Mouse (Mus musculus): Measurements from ENCODE around the gene Oprm1.

The Oprm1 gene

DNA sequence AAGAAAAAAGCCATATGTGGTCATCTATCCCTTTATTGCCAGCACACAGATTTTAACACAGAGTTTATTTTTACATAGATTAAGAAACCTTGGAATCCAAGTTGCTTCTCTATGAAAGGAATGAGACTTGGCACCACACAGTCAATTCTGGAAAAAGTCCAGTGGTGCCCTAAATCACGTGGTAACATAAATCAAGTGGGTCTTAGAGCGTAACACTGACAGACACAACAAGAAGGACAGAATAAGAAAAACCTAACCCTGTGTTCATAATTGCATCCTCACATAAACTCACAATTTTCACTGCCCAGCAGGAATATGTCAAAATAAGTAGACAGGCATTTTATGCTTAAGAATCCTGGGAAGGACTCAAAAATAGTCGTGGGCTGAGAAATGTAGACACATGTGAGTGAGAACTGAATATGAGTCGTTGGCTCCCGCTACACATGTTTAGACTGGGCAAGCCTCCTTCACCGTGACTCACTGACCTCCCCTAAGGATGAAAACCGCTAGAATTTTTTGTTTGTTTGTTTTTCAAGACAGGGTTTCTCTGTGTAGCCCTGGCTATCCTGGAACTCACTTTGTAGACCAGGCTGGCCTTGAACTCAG, 261.6 kb downstream of the Oprm1 start:
- Histone ChIP-seq H3K27me3 (ENCODE audit: control insufficient read depth, insufficient read depth, low read length, poor library complexity, severe bottlenecking) (no peaks in the 10 kb centered on the region), H3K36me3 (ENCODE audit: control insufficient read depth, insufficient read depth, low read length, poor library complexity, severe bottlenecking) (no peaks in the 10 kb centered on the region)
- DNase-seq (ENCODE audit: low read depth, low spot score), result no peak

DNA sequence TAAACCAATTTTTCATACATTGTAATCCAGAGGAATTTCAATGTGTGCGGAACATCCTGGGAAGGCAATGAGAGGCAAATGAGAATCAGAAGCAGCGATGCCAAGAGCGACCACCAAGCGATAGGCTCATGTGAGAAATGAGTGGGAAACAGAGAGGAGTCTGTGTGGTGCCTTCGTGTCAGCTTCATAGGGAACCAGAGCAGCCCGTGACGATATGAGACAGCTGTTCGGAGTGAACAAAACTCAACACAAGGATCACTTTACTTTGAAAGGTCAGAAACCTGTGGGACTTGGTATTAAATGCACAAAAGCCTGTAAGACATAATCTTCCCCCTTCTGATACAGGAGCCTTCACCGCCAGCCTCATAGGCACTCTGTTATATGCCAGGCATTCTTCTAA, 262.2 kb downstream of the Oprm1 start:
- Histone ChIP-seq H3K36me3 (ENCODE audit: control insufficient read depth, insufficient read depth, low read length, poor library complexity, severe bottlenecking) (no peaks in the 10 kb centered on the region), H3K27me3 (ENCODE audit: control insufficient read depth, insufficient read depth, low read length, poor library complexity, severe bottlenecking) (no peaks in the 10 kb centered on the region)
- no peak for DNase-seq (ENCODE audit: low read depth, low spot score)

DNA sequence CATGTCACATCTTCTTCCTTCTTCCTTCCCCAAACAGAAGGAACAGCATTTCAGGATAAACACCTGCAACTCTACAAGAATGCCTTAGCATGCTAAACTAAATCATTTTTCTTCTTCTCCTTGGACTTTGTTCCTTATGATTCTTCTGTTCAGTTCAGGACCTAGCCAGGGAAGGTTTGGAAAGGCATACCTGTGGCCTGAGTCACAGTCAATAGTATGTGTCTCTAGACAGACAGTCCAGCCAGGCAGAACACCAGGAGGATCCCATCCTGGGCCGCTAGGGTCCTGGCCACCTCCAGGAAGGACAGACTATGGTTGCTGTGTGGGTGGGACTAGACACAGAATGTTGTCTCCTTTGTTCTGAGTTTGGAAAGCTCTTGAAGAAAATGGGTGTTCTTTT, 266.7 kb downstream of the Oprm1 start:
- Histone ChIP-seq H3K27me3 (ENCODE audit: control insufficient read depth, insufficient read depth, low read length, poor library complexity, severe bottlenecking) (no peaks in the 10 kb centered on the region), H3K36me3 (ENCODE audit: control insufficient read depth, insufficient read depth, low read length, poor library complexity, severe bottlenecking) (no peaks in the 10 kb centered on the region)
- DNase-seq (ENCODE audit: low read depth, low spot score), result no peak

DNA sequence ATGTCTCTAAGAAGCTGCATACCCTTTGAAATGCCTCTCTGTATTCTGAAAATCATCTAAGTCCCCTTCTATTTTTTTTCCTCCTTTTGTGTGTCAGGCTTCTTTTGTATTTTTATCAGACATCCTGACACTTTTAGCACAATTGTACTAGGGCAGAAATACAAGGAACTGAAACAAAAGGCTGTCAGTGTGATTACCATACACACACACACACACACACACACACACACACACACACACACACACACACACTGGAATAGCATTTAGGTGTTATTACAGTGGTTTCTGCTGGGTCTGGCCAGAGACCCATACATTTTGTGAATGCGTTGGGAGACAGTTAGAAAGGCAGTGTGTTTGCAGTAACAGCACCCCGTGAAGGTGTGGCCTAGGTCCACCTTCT, 275.2 kb downstream of the Oprm1 start:
- Histone ChIP-seq H3K36me3 (ENCODE audit: control insufficient read depth, insufficient read depth, low read length, poor library complexity, severe bottlenecking) (no peaks in the 10 kb centered on the region), H3K27me3 (ENCODE audit: control insufficient read depth, insufficient read depth, low read length, poor library complexity, severe bottlenecking) (no peaks in the 10 kb centered on the region)
- DNase-seq (ENCODE audit: low read depth, low spot score), result peak; percentile 21

DNA sequence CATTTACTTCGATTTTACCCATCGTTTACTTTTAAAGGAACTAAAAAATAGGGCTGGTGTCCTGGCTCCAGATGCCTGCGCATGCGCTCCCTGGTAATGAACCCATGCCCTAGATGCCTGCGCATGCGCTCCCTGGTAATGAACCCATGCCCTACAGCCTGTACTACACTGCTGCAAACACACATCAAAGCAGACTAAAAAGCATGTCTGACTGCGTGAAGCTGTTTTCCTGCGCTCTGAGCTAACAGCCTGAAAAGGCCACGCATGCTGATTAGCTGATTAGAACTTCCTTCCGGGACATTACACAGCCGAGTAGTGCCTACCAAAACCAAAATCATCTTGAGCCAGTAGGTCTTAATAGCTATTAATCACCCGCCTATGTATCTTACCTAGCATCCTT, 277.2 kb downstream of the Oprm1 start:
- H3K36me3 ChIP-seq (ENCODE audit: control insufficient read depth, insufficient read depth, low read length, poor library complexity, severe bottlenecking), result no peaks in the 10 kb centered on the region
- no peaks in the 10 kb centered on the region for H3K27me3 ChIP-seq (ENCODE audit: control insufficient read depth, insufficient read depth, low read length, poor library complexity, severe bottlenecking)
- no peak for DNase-seq (ENCODE audit: low read depth, low spot score)

DNA sequence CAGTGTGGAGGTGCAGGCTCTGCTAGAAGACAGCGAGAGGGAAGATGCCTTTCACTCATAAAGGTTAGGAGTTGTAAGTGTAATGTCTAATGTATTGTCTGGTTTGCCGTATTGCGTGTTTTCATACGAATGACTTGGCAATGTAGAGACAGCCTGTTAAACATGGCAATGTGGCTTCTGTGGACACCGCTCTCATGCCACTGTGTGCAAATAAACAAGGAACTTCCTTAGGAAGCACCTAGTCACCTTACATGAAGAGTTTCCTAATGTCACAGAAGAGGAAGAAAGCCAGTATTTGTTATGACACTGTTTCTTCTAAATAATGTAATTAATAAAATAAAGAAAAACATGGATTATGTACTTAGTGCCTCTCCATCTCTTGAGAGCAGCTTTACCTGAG, 278.9 kb downstream of the Oprm1 start:
- no peaks in the 10 kb centered on the region for H3K36me3 ChIP-seq (ENCODE audit: control insufficient read depth, insufficient read depth, low read length, poor library complexity, severe bottlenecking)
- H3K27me3 ChIP-seq (ENCODE audit: control insufficient read depth, insufficient read depth, low read length, poor library complexity, severe bottlenecking), result no peaks in the 10 kb centered on the region
- no peak for DNase-seq (ENCODE audit: low read depth, low spot score)

DNA sequence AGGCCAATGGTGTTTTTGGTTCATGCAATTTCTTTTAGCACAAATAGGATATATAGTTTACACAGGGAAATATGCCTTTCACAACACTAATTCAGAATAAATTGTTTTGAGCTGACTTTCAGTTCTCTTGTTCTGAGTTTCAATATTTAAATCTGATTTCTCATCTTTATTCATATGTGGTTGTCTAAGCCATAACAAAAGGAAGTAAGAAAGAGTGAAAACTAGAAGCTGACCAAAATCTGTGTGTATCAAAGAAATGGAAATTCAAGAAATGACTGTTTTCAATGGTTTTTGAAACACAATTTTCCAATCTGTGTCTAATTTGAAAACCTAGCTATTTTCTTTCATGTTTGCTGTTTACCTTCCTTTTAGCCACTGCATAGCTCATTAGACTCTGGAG, 282.7 kb downstream of the Oprm1 start:
- no peaks in the 10 kb centered on the region for H3K36me3 ChIP-seq (ENCODE audit: control insufficient read depth, insufficient read depth, low read length, poor library complexity, severe bottlenecking)
- DNase-seq (ENCODE audit: low read depth, low spot score), result no peak
- H3K27me3 ChIP-seq (ENCODE audit: control insufficient read depth, insufficient read depth, low read length, poor library complexity, severe bottlenecking), result no peaks in the 10 kb centered on the region

DNA sequence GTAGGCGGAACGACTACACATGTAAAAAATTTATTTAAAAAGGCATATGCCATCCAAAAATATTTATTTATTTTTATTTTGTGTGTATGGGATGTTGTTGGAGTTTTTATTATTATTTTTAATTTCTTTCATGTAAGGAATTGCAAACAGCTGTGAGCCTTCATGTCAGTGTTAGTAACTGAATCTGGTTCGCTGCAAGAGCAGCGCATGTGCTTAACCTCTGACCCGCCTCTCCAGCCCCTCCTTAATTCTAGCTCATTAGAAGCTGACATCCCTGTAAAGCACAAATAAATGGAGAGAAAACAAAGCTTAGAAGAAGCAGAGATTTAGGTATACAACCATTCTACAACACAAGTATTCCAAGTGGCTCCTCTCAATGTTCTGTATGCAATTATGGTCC, 285.6 kb downstream of the Oprm1 start:
- H3K36me3 ChIP-seq (ENCODE audit: control insufficient read depth, insufficient read depth, low read length, poor library complexity, severe bottlenecking), result no peaks in the 10 kb centered on the region
- no peaks in the 10 kb centered on the region for H3K27me3 ChIP-seq (ENCODE audit: control insufficient read depth, insufficient read depth, low read length, poor library complexity, severe bottlenecking)
- no peak for DNase-seq (ENCODE audit: low read depth, low spot score)

DNA sequence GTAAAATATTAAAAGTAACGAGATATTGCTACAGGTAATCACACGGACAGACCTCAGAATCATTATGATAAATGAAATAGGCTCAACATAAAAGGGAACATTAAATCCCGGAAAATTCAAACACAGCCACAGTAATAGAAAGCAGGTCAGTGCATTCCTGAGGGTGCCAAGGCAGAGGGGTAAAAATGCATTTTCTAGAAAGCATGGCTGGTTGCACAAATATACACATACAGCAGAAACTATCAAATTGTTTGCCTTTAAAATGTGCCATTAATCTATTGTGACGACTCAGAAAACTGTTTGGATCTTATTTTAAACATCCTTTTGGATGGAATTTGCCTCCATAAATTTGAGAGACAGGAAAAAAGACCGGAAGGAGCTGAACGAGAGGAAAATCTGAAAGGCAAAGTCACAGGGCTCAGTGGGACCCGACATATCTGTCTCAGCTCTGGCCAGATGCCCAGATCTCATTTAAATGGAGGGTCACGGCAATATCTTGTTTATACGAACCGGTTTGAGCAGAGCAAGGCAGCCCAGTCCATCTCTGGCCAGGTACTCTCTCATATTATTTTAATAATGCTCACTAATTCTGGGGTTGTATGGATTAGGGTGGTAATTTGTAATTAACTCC, 289.1 kb downstream of the Oprm1 start:
- Histone ChIP-seq H3K27me3 (ENCODE audit: control insufficient read depth, insufficient read depth, low read length, poor library complexity, severe bottlenecking) (no peaks in the 10 kb centered on the region), H3K36me3 (ENCODE audit: control insufficient read depth, insufficient read depth, low read length, poor library complexity, severe bottlenecking) (no peaks in the 10 kb centered on the region)
- no peak for DNase-seq (ENCODE audit: low read depth, low spot score)

DNA sequence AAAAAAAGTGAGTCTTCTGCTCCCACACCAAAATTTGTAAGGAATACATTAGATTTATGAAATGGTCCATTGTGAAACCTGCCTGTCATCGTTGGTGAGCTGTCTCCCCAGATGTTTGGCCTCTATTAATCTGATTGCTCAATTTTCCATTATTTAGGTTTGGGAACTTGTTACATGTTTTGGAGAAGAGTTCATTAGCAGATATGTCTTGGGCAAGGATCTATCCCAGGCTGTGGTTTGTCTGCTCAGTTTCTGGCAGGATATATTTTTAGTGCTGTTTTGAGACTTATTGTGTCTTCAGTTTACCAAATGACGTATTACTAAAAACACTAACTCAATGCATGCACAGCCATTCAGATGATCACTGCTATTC, 289.6 kb downstream of the Oprm1 start:
- DNase-seq (ENCODE audit: low read depth, low spot score), result no peak
- Histone ChIP-seq H3K36me3 (ENCODE audit: control insufficient read depth, insufficient read depth, low read length, poor library complexity, severe bottlenecking) (no peaks in the 10 kb centered on the region), H3K27me3 (ENCODE audit: control insufficient read depth, insufficient read depth, low read length, poor library complexity, severe bottlenecking) (no peaks in the 10 kb centered on the region)

DNA sequence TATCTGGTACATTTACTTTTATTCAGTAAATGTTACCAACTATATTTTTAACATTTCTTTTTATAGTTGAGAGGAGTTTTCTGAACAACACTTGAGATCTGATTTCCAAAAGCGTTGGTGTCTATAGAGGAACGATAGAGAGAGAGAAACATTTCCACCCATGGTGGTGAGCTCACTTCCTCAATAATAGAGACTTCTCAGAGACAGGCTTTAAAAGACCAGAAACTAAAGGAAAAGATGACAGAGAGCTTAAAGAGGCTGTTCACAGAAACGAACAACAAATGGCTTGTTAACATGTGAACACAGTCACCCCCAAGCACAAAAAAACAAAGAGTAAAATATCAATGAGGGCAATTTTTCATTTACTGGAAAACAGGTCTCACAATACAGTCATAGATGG, 291.6 kb downstream of the Oprm1 start:
- no peaks in the 10 kb centered on the region for H3K27me3 ChIP-seq (ENCODE audit: control insufficient read depth, insufficient read depth, low read length, poor library complexity, severe bottlenecking)
- DNase-seq (ENCODE audit: low read depth, low spot score), result peak; percentile 12

DNA sequence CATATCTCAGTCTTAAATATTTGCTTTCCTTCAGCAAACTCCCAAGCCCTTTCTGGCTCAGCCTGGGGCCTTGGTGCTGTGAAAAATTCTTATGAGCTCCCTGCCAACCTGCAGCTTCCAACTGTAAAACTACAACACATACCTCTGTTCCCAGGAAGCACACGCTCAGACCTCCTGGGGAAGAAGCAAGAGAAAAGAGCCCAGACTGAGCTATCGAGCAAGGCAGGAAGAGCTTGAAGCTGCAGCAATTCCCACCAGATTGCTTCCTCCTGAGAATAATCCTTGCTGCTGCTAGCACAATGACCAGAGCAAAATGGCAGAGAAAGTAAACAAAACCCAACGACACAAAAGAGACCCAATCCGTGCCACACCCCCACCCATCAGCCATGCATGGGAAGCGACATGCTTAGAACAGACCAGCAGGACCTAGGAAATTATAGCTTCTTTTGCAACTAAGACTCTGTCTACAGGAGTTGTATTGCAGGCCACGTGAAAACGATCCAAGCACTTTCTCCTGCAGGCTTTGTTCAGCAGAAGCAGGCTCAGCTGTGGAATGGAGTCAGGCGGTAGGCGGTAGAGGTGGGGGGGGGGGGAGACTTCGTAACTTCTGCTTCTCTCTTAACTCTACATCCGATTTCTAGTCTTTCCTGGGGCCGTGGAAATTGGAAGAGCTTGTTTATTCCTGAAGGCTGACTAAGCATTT, 294.2 kb downstream of the Oprm1 start, which contains the start of gene Ipcef1:
Gene Ipcef1, minus strand, starts transcription at position 164 of the 703 bp plus-strand sequence.
- no peaks in the 10 kb centered on the region for H3K27me3 ChIP-seq (ENCODE audit: control insufficient read depth, insufficient read depth, low read length, poor library complexity, severe bottlenecking)
- DNase-seq (ENCODE audit: low read depth, low spot score), result no peak
- H3K36me3 ChIP-seq (ENCODE audit: control insufficient read depth, insufficient read depth, low read length, poor library complexity, severe bottlenecking), result no peaks in the 10 kb centered on the region

More for the DNA sequence above, 291.6 kb downstream of the Oprm1 start:
- H3K36me3 ChIP-seq (ENCODE audit: control insufficient read depth, insufficient read depth, low read length, poor library complexity, severe bottlenecking), result no peaks in the 10 kb centered on the region

DNA sequence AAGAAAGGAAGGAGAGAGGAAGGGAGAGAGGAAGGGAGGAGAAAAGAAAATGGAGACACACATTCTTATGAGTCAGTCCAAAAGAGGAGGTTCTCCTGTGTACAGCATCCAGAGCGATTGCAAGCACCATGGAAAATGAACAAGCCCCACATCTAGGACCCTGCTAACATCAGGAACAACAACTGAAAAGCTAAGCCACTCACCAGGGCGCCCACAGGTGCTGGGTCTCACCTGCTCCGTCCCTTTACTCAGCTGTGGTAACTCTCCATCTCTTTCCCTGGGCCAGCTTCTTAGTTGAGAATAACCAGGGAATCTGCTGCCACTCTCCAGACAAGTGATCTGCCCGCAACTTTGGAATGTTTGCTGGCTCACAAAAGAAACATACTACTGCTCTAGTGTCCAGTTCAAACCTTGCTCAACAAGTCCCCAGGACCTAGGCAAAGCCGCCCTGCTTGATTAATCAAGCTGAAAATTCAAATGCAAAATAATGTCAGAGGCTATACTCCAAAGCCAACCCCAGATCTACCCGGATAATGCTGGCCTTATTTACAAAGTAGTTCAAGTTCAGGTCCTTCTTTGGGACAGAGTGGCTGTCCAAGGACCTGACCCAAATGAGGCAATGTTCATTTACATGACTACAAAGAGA, 296.4 kb downstream of the Oprm1 start:
- H3K27me3 ChIP-seq (ENCODE audit: control insufficient read depth, insufficient read depth, low read length, poor library complexity, severe bottlenecking), result no peaks in the 10 kb centered on the region
- no peak for DNase-seq (ENCODE audit: low read depth, low spot score)
- H3K36me3 ChIP-seq (ENCODE audit: control insufficient read depth, insufficient read depth, low read length, poor library complexity, severe bottlenecking), result no peaks in the 10 kb centered on the region

DNA sequence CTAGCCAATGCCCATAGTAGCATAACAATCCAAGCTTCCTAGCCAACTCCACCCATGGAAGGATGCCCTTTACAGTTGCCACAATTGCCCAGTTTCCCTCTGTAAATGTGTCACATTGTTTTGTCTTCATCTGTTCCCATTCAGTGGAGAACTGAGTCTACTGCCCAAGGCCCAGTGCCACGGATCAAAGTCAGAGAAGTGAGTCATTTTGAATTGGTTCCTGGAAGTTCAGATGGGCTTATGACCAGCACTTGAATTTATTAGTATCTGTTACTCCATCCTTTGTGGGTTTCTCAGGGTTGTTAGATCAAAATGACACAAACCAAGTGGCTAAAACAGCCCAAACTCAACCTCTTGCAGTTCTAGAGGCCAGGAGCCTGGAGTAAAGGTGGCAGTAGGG, 299.2 kb downstream of the Oprm1 start:
- Histone ChIP-seq H3K27me3 (ENCODE audit: control insufficient read depth, insufficient read depth, low read length, poor library complexity, severe bottlenecking) (no peaks in the 10 kb centered on the region), H3K36me3 (ENCODE audit: control insufficient read depth, insufficient read depth, low read length, poor library complexity, severe bottlenecking) (no peaks in the 10 kb centered on the region)
- DNase-seq (ENCODE audit: low read depth, low spot score), result no peak

DNA sequence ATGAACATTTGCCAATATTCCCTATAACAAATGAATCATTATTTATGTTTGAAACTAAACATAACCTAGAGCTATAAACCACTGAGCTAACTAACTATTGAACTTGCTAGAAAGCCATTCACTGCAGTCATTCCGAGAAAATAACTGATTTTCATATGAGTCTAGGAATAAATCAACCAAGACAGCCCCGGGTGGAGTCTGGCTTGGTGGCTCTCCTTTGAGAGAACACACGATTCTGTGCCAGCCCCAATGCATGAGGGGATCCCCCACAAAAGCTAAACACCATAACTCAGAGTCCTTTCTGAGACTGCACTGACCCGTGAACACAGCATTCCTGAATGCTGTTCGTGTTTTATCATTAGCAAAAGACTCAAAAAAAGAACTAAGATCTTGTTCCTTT, 302.0 kb downstream of the Oprm1 start:
- H3K27me3 ChIP-seq (ENCODE audit: control insufficient read depth, insufficient read depth, low read length, poor library complexity, severe bottlenecking), result no peaks in the 10 kb centered on the region
- no peak for DNase-seq (ENCODE audit: low read depth, low spot score)
- H3K36me3 ChIP-seq (ENCODE audit: control insufficient read depth, insufficient read depth, low read length, poor library complexity, severe bottlenecking), result no peaks in the 10 kb centered on the region

Measured in splenic B cell, adult 2 months (primary cell).